Mouse (Mus musculus): ENCODE measurements around the gene Tpmt. TPM values are rescaled to one million over a fixed set of nuclear protein-coding genes. Genes with fewer than 3 reads are reported as not detected.

Gene Tpmt
- polyA plus RNA-seq (2012; rRNA removed) = 12.8 and 14.1 TPM in 2 replicates

DNA sequence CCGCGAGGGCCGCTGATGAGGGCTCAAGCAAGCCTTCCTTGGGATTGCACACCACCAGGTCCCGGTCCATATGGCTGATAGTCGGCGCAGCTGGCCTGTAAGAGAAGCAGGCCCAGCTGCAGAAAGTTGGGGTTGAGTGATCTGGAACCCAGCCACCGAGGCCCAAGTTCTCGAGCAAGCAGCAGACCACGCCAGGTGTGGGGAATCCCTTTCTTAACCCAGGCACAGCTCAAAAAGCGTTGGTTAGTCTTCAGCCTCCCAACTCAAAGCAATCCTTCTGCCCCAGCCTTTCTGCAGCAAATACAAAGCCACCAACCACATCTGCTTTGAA is at the start of gene Tpmt:
Gene Tpmt, minus strand, starts transcription at position 121 of the 331 bp plus-strand sequence.
- no peak for DNase-seq (ENCODE audit: extremely low spot score in 1 of 2, low spot score in 1 of 2)

DNA sequence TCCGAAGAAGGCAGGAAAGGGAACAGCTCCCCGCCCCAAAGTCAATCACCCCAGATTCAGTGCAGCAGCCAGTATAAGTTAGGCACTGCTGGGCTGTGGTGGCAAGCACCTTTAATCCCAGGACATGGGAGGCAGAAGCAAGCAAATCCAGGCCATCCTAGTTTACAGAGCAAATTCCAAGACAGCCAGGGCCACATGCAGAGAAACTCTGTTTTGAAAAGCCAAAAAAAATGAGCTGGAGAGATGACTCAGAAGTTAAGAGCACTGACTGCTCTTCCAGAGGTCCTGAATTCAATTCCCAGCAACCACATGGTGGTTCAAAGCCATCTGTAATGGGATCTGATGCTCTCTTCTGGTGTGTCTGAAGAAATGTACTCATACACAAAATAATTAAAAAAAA is 49.3 kb upstream of the Tpmt start:
- no peak for DNase-seq (ENCODE audit: extremely low spot score in 1 of 2, low spot score in 1 of 2)

DNA sequence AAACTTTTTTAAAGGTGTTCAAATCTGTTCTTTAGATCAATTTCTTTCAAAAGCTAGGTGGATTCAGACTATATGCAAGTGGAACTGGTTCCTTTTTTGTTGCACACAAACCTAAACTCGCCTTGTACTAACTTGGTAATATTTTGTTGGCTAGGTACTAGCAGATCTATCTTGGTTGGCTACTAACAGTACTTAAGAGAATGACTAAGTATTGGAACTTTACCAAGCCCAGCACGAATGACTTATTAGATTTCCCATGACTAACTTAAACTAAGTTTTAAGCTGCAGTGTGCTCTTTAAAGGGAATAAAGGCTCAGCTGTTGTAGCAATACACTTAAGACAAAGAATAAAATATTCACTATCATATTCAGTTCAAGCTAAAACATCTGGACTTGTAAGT is 44.7 kb upstream of the Tpmt start:
- DNase-seq (ENCODE audit: extremely low spot score in 1 of 2, low spot score in 1 of 2) = no peak

DNA sequence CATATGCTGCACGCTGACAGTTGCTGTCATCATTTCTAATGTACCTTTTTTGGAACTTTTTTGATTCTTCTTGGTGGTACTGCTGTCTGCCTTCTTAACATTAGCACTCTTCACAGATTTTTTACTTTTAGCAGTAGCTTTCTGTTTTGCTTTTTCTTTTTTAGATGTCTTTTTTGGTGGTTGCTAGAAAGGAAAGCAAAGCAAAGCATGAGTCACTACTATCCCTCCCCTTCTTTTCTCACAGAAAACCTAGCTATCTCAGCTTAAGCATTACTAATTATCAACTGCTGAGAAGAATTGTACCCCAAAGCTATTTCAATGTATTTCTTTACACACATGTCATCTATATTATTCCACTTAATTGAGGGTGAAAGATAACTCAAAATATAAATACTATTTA is 43.9 kb upstream of the Tpmt start:
- DNase-seq (ENCODE audit: extremely low spot score in 1 of 2, low spot score in 1 of 2) = no peak

DNA sequence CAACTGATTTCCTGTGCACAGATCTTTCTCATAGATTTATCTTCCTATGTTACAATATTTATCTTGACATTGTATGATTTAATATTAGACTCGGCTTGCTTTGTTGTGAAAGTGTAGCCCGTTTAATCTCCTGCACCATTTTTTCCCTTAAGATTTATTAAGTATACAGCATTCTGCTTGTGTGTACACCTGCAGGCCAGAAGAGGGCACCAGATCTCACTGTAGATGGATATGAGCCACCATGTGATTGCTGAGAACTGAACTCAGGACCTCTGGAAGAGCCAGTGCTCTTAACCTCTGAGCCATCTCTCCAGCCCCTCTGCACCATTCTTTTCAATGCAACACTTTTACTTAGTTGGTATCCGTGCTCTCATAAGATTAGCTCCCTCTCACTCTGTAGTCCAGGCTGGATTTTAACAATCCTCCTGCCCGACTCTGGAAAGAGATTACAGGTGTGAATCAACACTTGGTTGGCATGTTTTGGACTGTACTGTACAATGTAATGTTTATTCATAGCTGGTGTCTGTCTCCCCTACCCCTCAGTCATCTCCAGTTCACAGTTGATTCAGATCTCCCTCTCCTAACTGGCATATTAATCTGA is 36.5 kb upstream of the Tpmt start:
- no peak for DNase-seq (ENCODE audit: extremely low spot score in 1 of 2, low spot score in 1 of 2)

DNA sequence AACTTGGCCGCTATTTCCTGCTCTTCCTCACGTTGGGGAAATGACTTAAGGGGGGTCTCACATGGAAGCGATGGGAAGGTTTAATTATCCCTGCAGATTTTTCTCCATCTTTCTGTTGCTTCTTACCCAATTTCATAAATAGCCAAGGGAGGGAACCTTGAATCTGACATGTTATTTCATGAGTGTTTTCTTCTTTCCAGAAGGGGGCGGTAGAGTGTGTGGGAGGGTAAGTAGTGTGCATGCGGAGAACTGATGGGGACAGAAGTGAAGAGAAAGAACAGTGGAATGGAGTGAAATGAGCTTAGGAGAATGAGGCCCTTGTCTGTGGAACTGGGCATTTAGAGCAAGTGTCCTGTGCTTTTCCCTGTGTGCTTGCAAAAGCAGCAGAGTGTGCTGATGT is 34.3 kb upstream of the Tpmt start:
- no peak for DNase-seq (ENCODE audit: extremely low spot score in 1 of 2, low spot score in 1 of 2)

DNA sequence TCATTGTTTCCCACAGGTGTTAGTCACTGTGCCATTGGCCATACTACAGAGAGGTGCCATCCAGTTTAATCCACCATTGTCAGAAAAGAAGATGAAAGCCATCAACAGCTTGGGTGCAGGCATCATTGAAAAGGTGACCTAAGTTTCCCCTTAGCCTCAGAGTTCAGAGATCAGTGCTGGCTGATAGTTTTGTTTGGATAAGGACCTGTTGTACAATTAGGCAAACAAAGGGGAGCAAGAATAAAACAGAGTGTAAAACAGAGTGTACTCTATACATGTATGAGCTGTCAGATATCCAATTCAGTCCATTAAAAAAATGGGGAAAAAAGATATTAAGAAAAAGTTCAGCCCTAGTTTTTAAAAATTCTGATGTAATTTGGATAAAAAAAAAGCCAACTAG is 32.8 kb upstream of the Tpmt start:
- no peak for DNase-seq (ENCODE audit: extremely low spot score in 1 of 2, low spot score in 1 of 2)

DNA sequence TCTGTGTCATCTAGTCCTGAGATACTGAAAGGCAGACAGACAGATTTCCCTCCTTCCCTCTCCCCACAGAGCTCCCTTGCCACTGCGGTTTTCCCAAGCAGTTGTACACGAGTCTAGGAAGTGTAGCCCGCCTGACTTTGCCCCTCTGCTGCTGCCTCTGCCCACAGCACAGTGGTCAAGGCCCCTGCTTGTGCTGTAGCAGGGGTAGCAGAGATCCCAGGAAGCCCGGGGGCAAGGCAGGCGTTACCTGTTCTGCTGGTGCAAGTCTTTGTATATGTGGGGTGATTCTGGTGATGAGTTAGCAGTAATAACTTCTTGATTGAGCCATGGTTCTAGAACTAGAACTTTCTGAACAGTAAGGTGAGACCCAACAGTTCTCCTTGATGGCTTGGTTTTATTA is 31.6 kb upstream of the Tpmt start:
- no peak for DNase-seq (ENCODE audit: extremely low spot score in 1 of 2, low spot score in 1 of 2)

DNA sequence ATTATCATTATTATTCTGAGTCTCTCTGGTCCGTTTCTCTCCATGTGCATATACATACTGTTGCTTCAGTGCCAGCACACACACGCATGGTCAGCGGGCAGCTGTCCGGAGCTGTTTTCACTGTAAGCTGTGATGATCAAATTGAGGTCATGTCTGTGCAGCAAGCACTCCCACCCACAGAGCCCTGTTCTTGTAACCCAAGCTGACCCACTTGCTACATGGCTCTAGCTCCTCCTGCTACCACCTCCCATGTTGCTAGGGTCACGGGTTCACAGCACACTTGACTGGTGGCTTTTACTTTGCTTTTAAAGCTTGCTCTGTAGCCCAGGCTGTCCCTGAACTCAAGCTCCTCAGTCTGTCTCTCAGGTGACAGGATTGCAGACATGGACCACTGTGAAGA is 27.9 kb upstream of the Tpmt start:
- DNase-seq (ENCODE audit: extremely low spot score in 1 of 2, low spot score in 1 of 2) = no peak

DNA sequence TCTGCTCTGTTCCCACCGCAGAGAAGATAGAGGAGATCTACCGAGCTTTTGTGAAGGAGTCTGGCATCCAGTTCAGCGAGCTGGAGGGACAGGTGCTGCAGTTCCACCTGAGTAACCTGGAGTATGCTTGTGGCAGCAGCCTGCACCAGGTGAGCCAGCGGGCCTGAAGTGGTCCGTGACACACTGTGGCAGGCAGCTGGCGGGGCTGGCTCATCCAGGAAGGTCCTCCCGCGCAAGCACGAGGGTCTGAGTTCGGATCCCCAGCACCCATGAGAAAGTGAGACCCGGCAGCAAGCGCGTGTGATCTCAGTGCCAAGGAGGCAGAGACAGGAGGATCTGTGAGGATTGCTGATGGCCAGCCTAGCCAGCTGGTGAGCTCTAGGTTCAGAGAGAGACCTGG is 27.3 kb upstream of the Tpmt start:
- DNase-seq (ENCODE audit: extremely low spot score in 1 of 2, low spot score in 1 of 2) = no peak

DNA sequence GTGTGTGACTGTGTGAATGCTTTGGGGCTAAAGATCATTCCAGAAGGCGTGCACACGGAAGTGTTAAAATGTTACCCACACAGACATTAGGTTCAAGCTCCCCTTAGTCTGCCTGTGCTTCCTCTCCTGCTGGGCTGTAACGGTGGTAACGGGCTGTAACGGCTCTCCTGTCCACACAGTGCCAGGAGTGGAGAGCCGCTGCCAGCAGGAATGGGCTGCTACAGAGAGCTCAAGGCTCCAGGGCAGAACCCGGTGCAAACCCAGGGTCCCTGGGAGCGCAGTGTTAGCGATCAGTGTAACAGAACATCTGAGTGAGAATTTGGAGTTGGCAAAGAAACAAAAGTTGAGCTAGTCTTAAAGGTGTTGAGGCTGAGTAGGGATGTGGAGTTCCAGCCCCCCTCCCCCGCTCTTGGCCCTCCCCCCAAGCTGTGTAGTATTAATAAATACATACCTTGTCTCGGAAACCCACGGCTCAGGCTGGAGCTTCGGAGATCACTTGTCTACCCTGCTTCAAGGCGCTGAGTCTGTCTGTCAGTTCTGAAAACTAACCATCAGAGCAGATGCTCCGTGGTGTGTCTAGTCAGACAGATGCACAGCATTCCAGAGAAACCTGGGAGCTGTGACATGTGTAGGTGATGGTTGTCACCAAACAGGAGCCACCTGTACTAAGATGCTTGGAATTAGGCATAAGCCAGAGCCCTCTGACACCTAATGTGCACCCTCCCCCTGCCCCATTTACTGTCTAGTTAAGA is 26.0 kb upstream of the Tpmt start:
- no peak for DNase-seq (ENCODE audit: extremely low spot score in 1 of 2, low spot score in 1 of 2)

DNA sequence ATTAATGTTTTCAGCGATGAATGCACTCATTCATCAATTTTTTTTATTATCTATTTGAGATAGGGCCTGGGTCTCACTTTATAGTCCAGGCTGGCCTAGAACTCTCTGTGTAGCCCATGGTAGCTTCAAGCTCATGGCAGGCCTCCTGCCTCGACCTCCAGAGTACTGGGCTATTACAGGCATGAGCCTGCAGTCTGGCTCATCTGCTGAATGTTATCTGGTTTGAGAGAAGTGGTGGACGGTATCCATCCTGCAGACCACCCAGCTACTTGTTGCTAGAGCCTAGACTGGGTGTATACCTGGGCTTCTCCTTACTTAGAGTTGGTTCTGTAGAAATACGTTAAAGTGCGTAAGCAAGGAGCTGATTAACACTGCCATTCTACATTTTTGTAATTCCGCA is 22.5 kb upstream of the Tpmt start:
- DNase-seq (ENCODE audit: extremely low spot score in 1 of 2, low spot score in 1 of 2) = no peak

DNA sequence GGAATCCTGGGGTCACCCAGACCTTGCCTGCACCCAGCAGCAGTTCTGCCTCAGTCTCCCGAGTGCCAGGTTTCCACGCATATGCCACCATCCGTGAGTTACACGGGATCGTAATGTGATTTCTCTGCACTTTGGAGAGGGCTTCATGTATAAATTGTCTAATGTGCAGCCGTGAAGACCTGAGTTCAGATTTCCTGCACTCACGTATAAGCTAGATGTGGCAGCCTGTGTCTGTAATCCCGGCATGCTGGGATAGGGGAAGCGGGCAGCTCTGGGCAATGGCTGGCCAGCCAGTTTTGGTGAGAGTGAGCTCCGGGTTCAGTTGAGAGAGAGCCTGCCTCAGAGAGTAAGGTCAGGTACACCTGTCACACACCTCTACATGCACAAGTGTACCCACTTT is 22.0 kb upstream of the Tpmt start:
- no peak for DNase-seq (ENCODE audit: extremely low spot score in 1 of 2, low spot score in 1 of 2)

DNA sequence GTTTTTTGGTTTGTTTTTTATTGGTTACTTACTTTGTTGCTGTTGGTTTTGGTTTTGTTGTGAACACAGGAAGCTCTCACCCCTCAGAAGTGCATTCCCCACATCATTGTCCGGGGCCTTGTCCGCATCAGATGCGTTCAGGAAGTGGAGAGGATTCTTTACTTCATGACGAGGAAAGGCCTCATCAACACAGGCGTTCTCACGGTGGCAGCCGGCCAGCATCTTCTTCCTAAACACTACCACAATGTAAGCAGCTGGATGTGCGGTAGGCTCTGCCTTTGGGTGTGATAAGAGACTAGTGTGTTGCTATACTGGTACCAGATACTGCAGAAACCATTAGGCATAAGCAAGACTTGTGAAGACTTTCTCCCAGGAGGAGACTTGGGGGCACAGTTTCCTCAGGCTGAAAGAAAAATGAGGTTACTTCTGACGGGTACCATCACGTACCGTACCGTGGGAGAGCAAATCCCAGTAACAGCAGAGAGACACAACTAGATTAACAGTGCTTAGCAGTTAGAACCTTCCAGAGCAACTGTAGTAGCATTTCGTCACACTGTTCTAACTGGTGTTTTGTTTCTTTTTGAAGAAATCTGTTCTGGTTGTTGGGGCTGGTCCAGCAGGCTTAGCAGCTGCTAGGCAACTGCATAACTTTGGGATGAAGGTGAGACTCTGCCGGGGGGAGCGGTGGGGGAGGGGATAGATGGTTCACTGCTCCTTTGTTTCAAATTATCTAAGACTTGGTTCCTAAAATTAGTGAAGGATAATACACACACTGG is 19.6 kb upstream of the Tpmt start:
- no peak for DNase-seq (ENCODE audit: extremely low spot score in 1 of 2, low spot score in 1 of 2)

DNA sequence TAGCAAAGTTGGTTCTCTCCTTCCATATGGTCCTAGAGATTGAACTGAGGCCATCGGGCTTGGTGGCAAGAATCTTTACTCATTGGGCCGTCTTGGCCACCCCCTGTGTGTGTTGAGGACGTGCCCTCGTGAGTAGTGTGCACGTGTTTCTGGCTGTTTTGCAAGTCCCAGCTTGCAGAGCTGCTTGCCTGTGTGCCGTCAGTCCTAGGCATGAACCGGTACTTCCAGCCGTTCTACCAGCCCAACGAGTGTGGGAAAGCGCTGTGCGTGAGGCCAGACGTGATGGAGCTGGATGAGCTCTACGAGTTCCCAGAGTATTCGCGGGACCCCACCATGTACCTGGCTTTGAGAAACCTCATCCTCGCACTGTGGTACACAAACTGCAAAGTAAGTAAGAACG is 18.2 kb upstream of the Tpmt start:
- DNase-seq (ENCODE audit: extremely low spot score in 1 of 2, low spot score in 1 of 2) = no peak

DNA sequence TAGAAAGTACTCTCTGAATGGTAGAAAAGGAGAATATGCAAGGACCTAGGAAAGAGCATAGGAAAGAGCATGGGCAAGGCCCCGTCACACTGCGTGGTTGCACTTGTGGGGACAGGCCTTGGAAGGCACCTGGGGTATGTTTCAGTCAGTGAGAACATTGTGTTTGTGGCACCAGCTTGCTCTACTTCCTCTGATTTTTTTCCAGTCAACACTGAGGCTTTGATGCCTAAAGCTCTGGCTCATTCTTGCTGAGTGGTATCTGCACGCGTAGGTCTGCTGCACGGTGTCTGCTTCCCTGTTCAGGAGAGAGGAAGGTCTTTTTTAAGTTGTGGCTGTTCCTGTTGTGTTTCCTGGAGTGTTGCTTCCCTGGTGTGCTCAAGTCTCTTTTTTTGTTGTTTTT is 12.2 kb upstream of the Tpmt start:
- no peak for DNase-seq (ENCODE audit: extremely low spot score in 1 of 2, low spot score in 1 of 2)

DNA sequence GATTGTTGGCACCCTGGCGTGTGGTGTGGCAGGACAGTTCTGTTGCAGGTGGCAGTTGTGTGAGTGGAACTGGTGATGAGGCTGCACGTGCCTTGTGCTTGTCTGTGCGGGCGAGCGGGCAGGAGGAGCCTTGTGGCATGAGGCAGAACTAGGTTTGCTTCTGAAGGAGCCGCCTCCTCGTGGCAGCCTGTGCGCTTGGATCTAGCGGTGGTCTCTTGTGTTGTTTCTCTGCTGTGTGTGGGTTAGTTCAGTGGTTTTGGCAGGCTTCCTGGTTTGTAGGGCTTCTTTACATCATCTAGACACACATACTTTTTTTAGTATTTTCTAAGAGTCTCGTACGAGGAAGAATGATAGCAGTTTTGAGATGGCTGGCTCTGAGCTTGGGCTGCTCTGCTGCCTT is 11.6 kb upstream of the Tpmt start:
- DNase-seq (ENCODE audit: extremely low spot score in 1 of 2, low spot score in 1 of 2) = peak; percentile 56 to 75

DNA sequence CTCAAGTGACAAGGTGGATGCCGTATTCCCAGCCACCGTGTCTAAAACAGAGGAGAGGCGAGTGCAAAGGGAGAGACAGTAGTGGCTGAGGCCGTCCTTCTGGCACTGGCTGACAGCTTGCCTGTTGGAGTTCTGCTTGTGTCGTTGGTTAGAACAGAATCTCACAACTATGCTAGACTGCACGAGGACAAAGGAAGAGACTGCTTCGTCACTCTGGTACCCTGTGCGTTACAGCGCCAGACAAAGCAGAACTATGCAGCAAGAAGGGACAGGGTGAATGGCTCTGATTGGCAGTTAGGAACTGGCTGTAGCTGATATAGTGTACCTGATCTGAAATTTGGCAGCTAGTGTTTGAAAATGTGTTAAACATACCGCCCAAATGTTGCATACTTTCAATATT is 9.4 kb upstream of the Tpmt start:
- DNase-seq (ENCODE audit: extremely low spot score in 1 of 2, low spot score in 1 of 2) = no peak

DNA sequence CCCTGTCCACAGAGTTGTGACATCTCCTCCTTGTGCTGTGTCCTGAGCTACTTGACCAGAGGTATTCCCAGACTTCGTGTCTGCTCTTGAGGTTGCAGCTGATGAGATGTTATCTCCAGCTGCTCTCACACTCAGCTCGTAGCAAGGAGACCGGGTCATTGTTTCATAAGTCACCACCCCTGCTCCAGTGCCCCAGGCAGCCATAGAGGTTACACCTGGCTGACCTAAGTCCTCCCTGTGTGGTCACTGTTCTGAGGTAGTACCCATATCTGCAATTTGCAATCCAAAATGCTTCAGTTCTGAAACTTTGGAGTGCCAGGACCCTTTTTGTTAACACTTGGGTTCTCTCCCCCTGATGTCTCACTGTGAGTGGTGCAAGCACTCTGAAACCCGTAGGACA is 5.5 kb upstream of the Tpmt start:
- no peak for DNase-seq (ENCODE audit: extremely low spot score in 1 of 2, low spot score in 1 of 2)

DNA sequence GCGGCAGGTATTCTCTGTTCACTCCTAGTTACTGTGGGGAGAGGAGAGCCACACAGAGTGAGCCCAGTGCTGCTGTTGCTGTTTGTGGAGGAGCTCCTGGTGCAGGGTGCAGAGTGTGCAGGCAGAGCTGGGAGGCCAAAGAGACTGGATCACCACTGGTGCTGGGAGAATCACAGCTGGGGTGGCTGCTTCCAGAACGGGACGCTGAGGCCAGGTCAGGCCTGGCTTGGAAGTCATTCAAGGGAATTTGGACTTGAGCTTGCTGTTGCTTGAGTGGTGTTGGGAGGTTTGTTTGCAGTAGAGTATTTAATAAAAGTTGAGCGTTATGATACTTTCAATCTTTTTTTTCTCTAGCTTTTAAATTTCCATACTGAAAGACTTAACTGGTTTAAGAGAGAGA is 3.5 kb upstream of the Tpmt start:
- no peak for DNase-seq (ENCODE audit: extremely low spot score in 1 of 2, low spot score in 1 of 2)

DNA sequence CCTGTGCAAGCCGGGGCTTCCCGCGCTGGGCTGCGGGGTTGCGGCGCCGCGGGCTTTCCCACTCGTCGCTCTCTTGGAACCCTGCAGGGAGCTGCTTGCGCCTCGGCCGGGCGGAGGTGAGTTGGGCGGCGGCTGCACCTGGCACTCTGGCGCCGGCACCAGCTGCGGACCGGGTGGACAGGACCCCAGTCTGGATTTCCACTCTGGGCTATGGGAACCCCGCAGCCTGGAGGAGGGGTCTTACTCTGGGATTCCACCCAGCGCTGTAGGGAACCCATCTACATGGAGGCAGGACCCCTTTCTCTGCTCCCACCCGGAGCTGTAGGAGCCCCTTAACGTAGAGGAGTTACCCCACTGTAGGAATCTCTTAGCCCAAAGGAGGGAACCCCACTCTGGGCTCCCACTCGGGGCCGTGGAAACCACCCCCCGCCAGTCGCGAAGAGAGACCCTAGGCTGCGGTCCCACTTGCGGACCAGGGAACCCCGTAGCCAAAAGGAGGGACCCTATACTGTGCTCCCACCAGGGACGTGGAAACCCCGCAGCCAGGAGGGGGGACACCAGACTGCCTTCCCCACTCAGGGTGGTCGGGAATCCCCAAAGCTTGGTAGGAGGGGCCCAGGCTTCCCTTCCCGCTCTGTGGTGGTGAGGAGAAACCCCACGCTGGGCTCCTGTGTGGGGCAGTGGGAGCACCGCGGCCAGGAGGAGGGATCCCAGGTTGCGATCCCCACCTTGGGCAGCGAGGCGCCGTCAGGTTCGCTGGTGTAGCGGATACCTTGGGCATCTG is 512 bp downstream of the Tpmt start:
- no peak for DNase-seq (ENCODE audit: extremely low spot score in 1 of 2, low spot score in 1 of 2)

All from frontal cortex, adult 2 months (tissue).